Mouse (Mus musculus) liver, embryonic 14.5 days (tissue): ENCODE data around the gene Prf1.

Source experiments
- CTCF ChIP-seq: IDR thresholded peaks from 2 replicates; pipeline ENCODE4 v1.5.1; 2016; ENCODE audit warnings: antibody characterized with exemption, low read depth, control low read depth
- EP300 ChIP-seq: IDR thresholded peaks from 2 replicates; pipeline ENCODE4 v1.6.1; 2016; ENCODE audit warnings: antibody characterized with exemption, low read depth

DNA sequence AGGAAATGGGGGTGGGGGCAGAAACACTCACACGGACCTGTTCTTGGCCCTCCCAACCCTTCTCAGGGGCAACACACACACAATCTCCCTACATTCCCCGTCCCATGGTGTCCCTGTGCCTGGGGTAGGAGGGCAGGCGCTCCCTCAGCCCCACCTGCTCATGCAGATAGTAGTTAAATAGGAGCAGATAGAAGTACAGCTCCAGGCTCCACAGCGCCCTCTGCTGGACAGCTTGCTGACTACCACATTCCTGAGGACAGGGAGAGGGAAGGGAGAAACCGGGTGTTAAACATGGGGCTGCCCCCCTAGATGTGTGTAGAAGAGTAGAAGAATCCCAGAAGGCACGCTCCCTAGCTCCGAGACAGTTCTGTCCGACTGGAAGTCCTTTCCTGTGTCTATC is 46.3 kb downstream of the Prf1 start:
- TF ChIP-seq CTCF (peak; percentile 93), EP300 (no peak)
